Mouse (Mus musculus): ENCODE measurements around the gene Cops3.

The Cops3 gene

DNA sequence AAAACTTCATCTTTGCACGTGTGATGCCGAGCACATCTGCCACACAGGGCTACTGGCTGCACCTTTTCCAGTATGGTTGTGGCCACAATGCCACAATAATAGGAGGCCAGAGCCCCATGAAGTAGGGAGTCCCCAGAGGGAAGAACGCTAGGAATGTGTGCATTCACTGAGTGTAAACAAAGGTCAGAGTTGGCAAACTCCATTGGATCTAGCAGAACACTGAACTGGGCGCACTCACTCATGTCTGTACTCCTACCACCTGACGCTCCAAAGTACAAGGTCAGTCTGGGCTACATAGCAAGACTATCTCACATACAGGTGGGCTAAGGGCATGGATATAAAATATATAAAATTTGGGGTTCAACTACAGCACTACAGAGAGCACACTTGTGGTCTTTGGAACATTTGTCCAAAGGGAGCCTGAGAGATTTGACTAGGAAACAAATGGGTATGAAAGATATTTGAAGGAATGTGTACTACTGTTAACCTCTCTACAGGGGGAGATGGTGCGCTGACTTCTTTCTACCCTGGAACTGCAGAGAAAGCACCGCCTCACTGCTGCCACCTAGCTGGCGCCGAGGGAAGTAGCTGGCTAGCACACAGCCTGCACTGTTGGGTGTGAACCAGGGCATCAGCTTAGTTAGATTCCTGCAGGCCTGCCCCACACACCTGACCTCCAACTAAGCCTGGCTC lies 61.3 kb downstream of the Cops3 start:
- peak in 1 of 2 experiments; percentile 52 for DNase-seq (ENCODE audit: low spot score in 2 of 2)

DNA sequence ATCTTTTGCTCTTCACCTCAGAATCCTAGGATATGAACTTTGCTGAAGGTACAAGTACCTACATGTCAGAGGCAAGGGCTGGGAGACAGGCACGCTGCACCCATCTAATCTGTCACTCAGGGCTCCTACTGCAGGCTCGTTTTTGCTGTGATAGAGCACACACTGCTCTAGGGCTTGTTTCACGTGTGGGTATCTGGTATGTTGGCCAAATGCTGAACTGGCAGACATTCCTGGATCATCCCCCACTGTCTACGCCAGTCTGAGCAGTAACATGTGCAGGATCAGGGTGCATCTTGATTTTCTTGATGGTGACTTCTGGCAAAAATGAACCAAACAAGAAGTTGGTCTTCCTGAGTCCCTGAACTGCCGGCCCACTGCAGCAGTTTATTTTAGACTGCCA lies 62.4 kb downstream of the Cops3 start:
- DNase-seq (ENCODE audit: low spot score in 2 of 2): no peak

DNA sequence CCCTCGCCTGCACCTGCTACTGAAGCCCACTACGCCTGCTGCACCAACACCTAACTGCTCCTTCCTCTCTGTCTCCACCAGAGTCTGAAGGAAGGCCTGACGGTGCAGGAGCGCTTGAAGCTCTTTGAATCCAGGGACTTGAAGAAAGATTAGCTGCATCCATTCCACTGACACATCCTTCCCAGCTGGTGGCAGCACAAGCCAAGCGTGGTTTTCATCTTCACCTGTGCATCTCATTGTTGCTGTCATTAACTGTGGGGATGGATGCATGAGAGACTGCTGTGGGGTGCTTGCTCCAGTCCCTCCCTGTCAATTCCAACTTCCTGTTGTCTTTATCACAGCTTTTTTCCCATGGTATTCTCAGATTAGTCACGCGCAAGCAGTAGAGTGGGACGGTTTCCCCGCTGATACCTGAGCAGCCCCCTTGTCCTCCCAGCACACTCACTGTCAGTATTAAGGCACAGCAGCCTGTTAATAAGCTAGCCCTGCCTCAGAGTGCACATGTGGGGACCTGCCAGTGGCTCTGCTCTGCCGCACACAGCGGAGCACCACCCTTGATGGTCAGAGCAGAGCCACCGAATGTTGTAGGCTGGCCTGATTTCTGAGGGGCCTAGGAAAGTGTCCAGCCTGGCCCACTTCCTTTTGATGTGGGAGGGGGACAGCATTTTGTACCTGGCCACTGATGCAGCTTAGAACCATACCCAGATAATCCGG lies 64.0 kb downstream of the Cops3 start:
- no peak for DNase-seq (ENCODE audit: low spot score in 2 of 2)

DNA sequence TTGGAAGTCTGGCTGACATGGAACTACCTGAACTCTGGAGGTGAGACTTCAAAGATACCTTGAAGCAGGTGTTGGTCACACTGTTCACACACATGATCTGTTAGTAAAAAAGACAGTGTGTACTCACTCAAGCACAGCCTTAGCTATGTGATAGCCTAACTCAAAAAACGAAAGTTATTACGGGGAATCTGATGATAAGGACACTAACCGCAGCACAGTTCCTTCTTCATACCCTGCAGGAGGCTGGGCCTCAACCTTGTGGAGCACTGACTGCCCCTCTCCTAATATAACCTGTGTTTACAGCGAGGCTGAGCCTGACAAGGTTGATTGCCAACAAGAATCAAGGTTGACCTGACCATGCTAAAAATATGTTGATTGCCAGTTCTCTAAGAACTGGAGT lies 65.1 kb downstream of the Cops3 start:
- DNase-seq (ENCODE audit: low spot score in 2 of 2): no peak

DNA sequence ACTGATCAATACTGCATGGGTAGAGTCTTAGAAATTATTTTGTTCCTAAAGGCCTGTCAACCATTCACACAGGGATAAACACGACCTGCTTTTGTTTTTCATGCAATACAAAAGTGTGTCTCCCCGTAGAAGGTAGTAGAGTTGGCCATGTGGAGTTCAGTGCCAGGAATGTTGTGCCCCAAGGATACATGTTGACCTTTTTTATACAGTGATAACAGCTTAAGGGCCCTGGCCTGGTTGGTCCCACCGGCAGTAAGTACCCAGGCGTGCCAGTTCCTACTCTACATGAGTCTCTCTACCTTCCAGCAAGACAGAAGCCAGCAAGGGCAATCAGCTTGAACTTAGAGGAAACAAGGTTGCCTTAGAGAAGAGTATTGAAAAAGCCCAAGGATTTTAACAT lies 66.7 kb downstream of the Cops3 start:
- DNase-seq (ENCODE audit: low spot score in 2 of 2): no peak

DNA sequence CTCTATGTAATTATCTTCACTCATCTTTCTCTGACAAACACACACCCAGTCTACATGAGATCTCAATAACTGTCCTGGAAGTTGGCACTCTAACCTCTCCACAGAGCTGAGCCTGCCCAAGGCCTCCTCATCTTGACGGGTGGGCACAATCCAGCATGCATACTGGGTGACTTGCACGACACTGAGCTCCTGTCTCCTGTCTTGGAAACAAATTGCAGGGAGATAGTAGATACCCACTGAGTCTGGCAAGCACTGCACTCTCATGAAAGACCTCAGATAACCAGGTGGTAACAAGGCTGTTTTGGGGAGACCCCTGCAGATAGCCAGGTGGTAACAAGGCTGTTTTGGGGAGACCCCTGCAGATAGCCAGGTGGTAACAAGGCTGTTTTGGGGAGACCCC lies 67.3 kb downstream of the Cops3 start:
- DNase-seq (ENCODE audit: low spot score in 2 of 2): no peak

DNA sequence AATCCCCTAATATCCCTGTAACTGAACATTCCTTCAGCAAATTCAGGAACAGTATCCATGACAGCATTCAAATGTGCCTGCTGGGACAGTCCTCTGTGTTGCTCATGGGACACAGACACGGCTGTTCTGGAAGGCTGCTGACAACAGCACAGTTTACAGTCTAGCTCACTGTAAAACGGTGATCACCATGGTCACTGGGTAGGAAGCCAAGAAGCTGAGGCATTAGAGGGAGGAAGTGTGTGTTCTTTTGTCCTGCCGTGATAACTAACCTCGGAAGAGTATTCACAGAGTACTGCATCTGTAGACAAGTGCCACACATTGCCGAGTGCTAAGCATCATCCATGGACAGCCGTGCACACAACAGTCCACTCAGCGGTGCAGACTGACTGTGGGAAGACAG lies 68.9 kb downstream of the Cops3 start:
- no peak for DNase-seq (ENCODE audit: low spot score in 2 of 2)

DNA sequence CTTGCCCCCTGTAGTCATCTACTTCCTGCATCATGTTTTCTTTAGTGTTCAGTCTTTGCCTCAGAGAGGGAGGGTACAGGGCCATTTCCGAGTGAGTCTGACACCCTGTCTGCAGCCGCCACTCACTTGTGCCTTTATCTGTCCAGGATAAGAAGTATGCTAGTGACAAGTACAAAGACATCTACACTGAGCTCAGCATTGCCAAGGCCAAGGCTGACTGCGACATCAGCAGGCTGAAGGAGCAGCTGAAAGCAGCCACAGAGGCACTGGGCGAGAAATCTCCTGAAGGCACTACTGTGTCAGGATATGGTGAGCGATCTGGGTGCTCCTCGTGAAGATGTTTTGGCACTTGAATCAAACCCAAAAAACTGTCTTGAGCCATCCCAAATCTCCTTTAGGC lies 69.9 kb downstream of the Cops3 start:
- no peak for DNase-seq (ENCODE audit: low spot score in 2 of 2)

DNA sequence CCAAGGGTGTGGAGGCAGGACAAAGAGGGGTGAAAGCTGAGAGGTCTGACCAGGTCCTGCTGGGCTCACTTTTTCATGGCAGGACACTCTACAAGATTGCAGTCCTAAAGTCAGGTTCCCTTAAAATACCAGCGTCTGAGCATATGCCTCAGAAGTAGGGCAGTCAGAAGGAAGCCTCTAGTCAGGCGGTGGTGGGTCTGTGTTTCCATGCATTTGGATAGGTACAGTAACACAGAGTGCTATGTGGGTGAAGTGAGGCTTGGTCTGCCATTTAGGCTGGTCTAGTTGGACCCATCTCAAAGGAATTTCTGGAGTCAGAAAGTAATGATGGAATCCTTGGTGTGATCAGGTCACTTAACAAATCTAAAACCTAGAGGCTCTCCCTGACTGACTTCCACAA lies 70.3 kb downstream of the Cops3 start:
- DNase-seq (ENCODE audit: low spot score in 2 of 2): no peak
